Mouse (Mus musculus) brain, embryonic 14.5 days (tissue): Measurements from ENCODE around the gene Gm10272. TPM values are rescaled to one million over a fixed set of nuclear protein-coding genes. Genes with fewer than 3 reads are reported as not detected.
"Not testable (repeated sequence)": the region's sequence is repeated elsewhere in the genome, so short reads cannot be mapped to it uniquely, and the experiment has no call there.

ENCODE experiments used
- DNase-seq: peaks from one replicate; pipeline ENCODE4 v3.0.0-alpha.2; 2011; ENCODE audit warnings: low read depth
- CTCF ChIP-seq: fragments of 200-500 bp; IDR thresholded peaks from 2 replicates; pipeline ENCODE4 v1.5.1; 2012; ENCODE audit warnings: inconsistent platforms, mild to moderate bottlenecking, moderate library complexity, borderline replicate concordance; ENCODE audit not compliant: insufficient read depth, insufficient read length; ENCODE audit errors: extremely low read depth
- POLR2A ChIP-seq: fragments of 200-500 bp; IDR thresholded peaks from 2 replicates; pipeline ENCODE4 v1.6.1; 2012; ENCODE audit warnings: mild to moderate bottlenecking, inconsistent platforms, borderline replicate concordance; ENCODE audit not compliant: poor library complexity, insufficient read depth, insufficient read length, severe bottlenecking; ENCODE audit errors: extremely low read depth
- polyA plus RNA-seq: library from polyadenylated mRNA; depleted of rRNA; stranded (reverse); fragments of >200 nt; gene quantifications from 2 replicates; pipeline ENCODE4 v1.2.3, GENCODE M21; 2012; rRNA removed

Gene Gm10272
- polyA plus RNA-seq, 1 experiment = not detected

GRCm38 (mm10) chr10:77738929-77739328 is 32.5 kb downstream of the Gm10272 start:
- DNase-seq = no peak
- no peak for TF ChIP-seq CTCF
- TF ChIP-seq POLR2A = no peak

- peak; percentile 56 for DNase-seq
Observed at GRCm38 (mm10) chr10:77741924-77742688, 35.7 kb downstream of the Gm10272 start, which contains the start of gene Gm18596. Gm18596 (minus strand) TSS chr10:77742638.

- peak; percentile 18 for DNase-seq
Observed at GRCm38 (mm10) chr10:77750686-77751085, 44.3 kb downstream of the Gm10272 start.

- DNase-seq = not testable (repeated sequence)
Observed at GRCm38 (mm10) chr10:77751254-77751653, 44.8 kb downstream of the Gm10272 start, which contains the start of gene Gm9736. Gm9736 (minus strand) TSS chr10:77751354.

GRCm38 (mm10) chr10:77752312-77752711 is 45.9 kb downstream of the Gm10272 start:
- not testable (repeated sequence) for DNase-seq

GRCm38 (mm10) chr10:77753448-77753847 is 47.0 kb downstream of the Gm10272 start:
- DNase-seq = no peak
- no peak for TF ChIP-seq CTCF
- TF ChIP-seq POLR2A = no peak

Other genes starting within 250 kb of the Gm10272 start
- 38.1 and 38.8 TPM in 2 replicates for gene Fam207a, start 190.8 kb upstream of the Gm10272 start, polyA plus RNA-seq
- 0.62 and 0.94 TPM in 2 replicates for gene Itgb2, start 176.4 kb upstream of the Gm10272 start, polyA plus RNA-seq
- gene Pttg1ip, start 124.9 kb upstream of the Gm10272 start, polyA plus RNA-seq = 70.0 and 74.8 TPM in 2 replicates
- gene Sumo3, start 100.5 kb upstream of the Gm10272 start, polyA plus RNA-seq = 368 and 420 TPM in 2 replicates
- not detected in 2 replicates for gene Gm49325, start 100.4 kb upstream of the Gm10272 start, polyA plus RNA-seq
- 56.9 and 57.7 TPM in 2 replicates for gene Ube2g2, start 84.4 kb upstream of the Gm10272 start, polyA plus RNA-seq
- 1.5 and 1.6 TPM in 2 replicates for gene Tspear, start 20.1 kb upstream of the Gm10272 start, polyA plus RNA-seq
- not detected in 2 replicates for gene Gm19402, start 15.9 kb upstream of the Gm10272 start, polyA plus RNA-seq
- gene Gm9508, start 9.4 kb upstream of the Gm10272 start, polyA plus RNA-seq = not detected in 2 replicates
- not detected in 2 replicates for gene Gm10024, start 4.8 kb downstream of the Gm10272 start, polyA plus RNA-seq
- not detected in 2 replicates for gene Gm10142, start 9.2 kb downstream of the Gm10272 start, polyA plus RNA-seq
- gene Krtap12-1, start 14.0 kb downstream of the Gm10272 start, polyA plus RNA-seq = not detected in 2 replicates
- not detected in 2 replicates for gene Gm10100, start 19.9 kb downstream of the Gm10272 start, polyA plus RNA-seq
- gene Gm18596, start 36.0 kb downstream of the Gm10272 start, polyA plus RNA-seq = not detected in 2 replicates
- not detected in 2 replicates for gene Gm9736, start 44.7 kb downstream of the Gm10272 start, polyA plus RNA-seq
- not detected in 2 replicates for gene Gm3233, start 53.1 kb downstream of the Gm10272 start, polyA plus RNA-seq
- gene Gm3238, start 64.7 kb downstream of the Gm10272 start, polyA plus RNA-seq = not detected in 2 replicates
- gene Gm7138, start 70.3 kb downstream of the Gm10272 start, polyA plus RNA-seq = not detected in 2 replicates
- not detected in 2 replicates for gene Gm3250, start 75.9 kb downstream of the Gm10272 start, polyA plus RNA-seq
- gene Gm7137, start 81.6 kb downstream of the Gm10272 start, polyA plus RNA-seq = not detected in 2 replicates
- not detected in 2 replicates for gene Gm9639, start 88.5 kb downstream of the Gm10272 start, polyA plus RNA-seq
- not detected in 2 replicates for gene Gm19668, start 92.5 kb downstream of the Gm10272 start, polyA plus RNA-seq
- gene Gm9507, start 105.2 kb downstream of the Gm10272 start, polyA plus RNA-seq = not detected in 2 replicates
- 0.14 TPM in 1 of 2 replicates, not detected in the other for gene Gm2696, start 108.1 kb downstream of the Gm10272 start, polyA plus RNA-seq
- gene Krtap10-4, start 120.5 kb downstream of the Gm10272 start, polyA plus RNA-seq = not detected in 2 replicates
- not detected in 2 replicates for gene Krtap10-10, start 129.3 kb downstream of the Gm10272 start, polyA plus RNA-seq
- not detected in 2 replicates for gene Gm36176, start 140.2 kb downstream of the Gm10272 start, polyA plus RNA-seq
- gene Gm10318, start 146.2 kb downstream of the Gm10272 start, polyA plus RNA-seq = 0.10 TPM in 1 of 2 replicates, not detected in the other
- gene Gm3285, start 155.3 kb downstream of the Gm10272 start, polyA plus RNA-seq = not detected in 2 replicates
- 9.5 and 15.3 TPM in 2 replicates for gene Lrrc3, start 195.9 kb downstream of the Gm10272 start, polyA plus RNA-seq